Mouse (Mus musculus): ENCODE measurements around the gene 4930562C15Rik. TPM values are rescaled to one million over a fixed set of nuclear protein-coding genes. Genes with fewer than 3 reads are reported as not detected.
A peak's percentile ranks its signal among the peaks of the same experiment; 100 is the strongest.

Gene 4930562C15Rik
- polyA plus RNA-seq, 1 experiment from 2014 or later, result 0.24 TPM

GRCm38 (mm10) chr16:4879708-4880124 is 44.5 kb downstream of the 4930562C15Rik start:
- WGBS, result under 1% methylated on average over 40 of the region's 40 CpGs
- H3K9ac ChIP-seq, result peak overlapping the region; percentile 84
- peaks cover 43% of the 10 kb centered on the region for H3K4me1 ChIP-seq
- H3K4me3 ChIP-seq, result peak overlapping the region; percentile 91
- H3K4me2 ChIP-seq, result peak overlapping the region; percentile 64
- peaks cover 19% of the 10 kb centered on the region for H3K36me3 ChIP-seq
- peak overlapping the region; percentile 100 for H3K27ac ChIP-seq
- no peaks in the 10 kb centered on the region for H3K27me3 ChIP-seq
- ATAC-seq (ENCODE audit: insufficient number of reproducible peaks, low FRiP score, low TSS enrichment, low read depth), result peak; percentile 73
- no peaks in the 10 kb centered on the region for H3K9me3 ChIP-seq

GRCm38 (mm10) chr16:4880136-4880825 is 45.1 kb downstream of the 4930562C15Rik start, which contains the start of gene Ubald1:
Ubald1 (minus strand) TSS chr16:4880315.
- Histone ChIP-seq H3K27me3 (no peaks in the 10 kb centered on the region), H3K36me3 (peaks cover 13% of the 10 kb centered on the region), H3K27ac (peak within 1 kb of the TSS; percentile 100), H3K4me1 (peaks cover 45% of the 10 kb centered on the region), H3K9ac (peak within 1 kb of the TSS; percentile 84), H3K9me3 (no peaks in the 10 kb centered on the region), H3K4me3 (peak within 1 kb of the TSS; percentile 91), H3K4me2 (peak within 1 kb of the TSS; percentile 64)
- under 1% methylated on average over 48 of the region's 48 CpGs for WGBS
- ATAC-seq (ENCODE audit: insufficient number of reproducible peaks, low FRiP score, low TSS enrichment, low read depth), result peak; percentile 91

- Histone ChIP-seq H3K4me2 (peak overlapping the region; percentile 55), H3K4me1 (peaks cover 37% of the 10 kb centered on the region), H3K27ac (peak overlapping the region; percentile 98), H3K9ac (no peak overlapping the region), H3K9me3 (no peaks in the 10 kb centered on the region), H3K36me3 (no peaks in the 10 kb centered on the region), H3K4me3 (peak overlapping the region; percentile 91), H3K27me3 (no peaks in the 10 kb centered on the region)
- no peak for ATAC-seq (ENCODE audit: insufficient number of reproducible peaks, low FRiP score, low TSS enrichment, low read depth)
- 68% methylated on average over 10 of the region's 10 CpGs for WGBS
Observed at GRCm38 (mm10) chr16:4881400-4882351, 46.5 kb downstream of the 4930562C15Rik start.

GRCm38 (mm10) chr16:4884930-4885329 is 49.7 kb downstream of the 4930562C15Rik start:
- Histone ChIP-seq H3K9ac (no peak overlapping the region), H3K27ac (no peak overlapping the region; the same call in 1 of the 2 replicates), H3K9me3 (no peaks in the 10 kb centered on the region), H3K4me3 (no peak overlapping the region), H3K4me1 (peaks cover 39% of the 10 kb centered on the region), H3K4me2 (peak overlapping the region; percentile 69; the same call in 1 of the 2 replicates), H3K27me3 (no peaks in the 10 kb centered on the region), H3K36me3 (no peaks in the 10 kb centered on the region)
- 93% methylated on average over 10 of the region's 10 CpGs for WGBS
- ATAC-seq (ENCODE audit: insufficient number of reproducible peaks, low FRiP score, low TSS enrichment, low read depth), result no peak

- Histone ChIP-seq H3K4me2 (peak within 1 kb of the TSS; percentile 69), H3K27me3 (no peaks in the 10 kb centered on the region), H3K4me3 (peak within 1 kb of the TSS; percentile 88), H3K27ac (peak within 1 kb of the TSS; percentile 89), H3K9ac (peak within 1 kb of the TSS; percentile 95), H3K36me3 (no peaks in the 10 kb centered on the region), H3K4me1 (peaks cover 43% of the 10 kb centered on the region), H3K9me3 (no peaks in the 10 kb centered on the region)
- ATAC-seq (ENCODE audit: insufficient number of reproducible peaks, low FRiP score, low TSS enrichment, low read depth), result peak; percentile 82
- under 1% methylated on average over 72 of the region's 74 CpGs for WGBS
Observed at GRCm38 (mm10) chr16:4885760-4886689, 50.8 kb downstream of the 4930562C15Rik start, which contains the start of gene Mgrn1. Mgrn1 (plus strand) TSS chr16:4886249.

GRCm38 (mm10) chr16:4886690-4887020 is 51.4 kb downstream of the 4930562C15Rik start:
- Histone ChIP-seq H3K9me3 (no peaks in the 10 kb centered on the region), H3K27ac (peak overlapping the region; percentile 87), H3K4me1 (peaks cover 37% of the 10 kb centered on the region), H3K27me3 (no peaks in the 10 kb centered on the region), H3K9ac (peak overlapping the region; percentile 95), H3K4me3 (peak overlapping the region; percentile 88), H3K36me3 (no peaks in the 10 kb centered on the region), H3K4me2 (peak overlapping the region; percentile 69)
- under 1% methylated on average over 8 of the region's 8 CpGs for WGBS
- no peak for ATAC-seq (ENCODE audit: insufficient number of reproducible peaks, low FRiP score, low TSS enrichment, low read depth)

GRCm38 (mm10) chr16:4890201-4890709 is 55.0 kb downstream of the 4930562C15Rik start:
- H3K4me2 ChIP-seq, result no peak overlapping the region
- H3K36me3 ChIP-seq, result 0 out of 2 replicates have a peak, but pooled peaks cover 7% of the 10 kb centered on the region
- H3K9ac ChIP-seq, result no peak overlapping the region
- no peak overlapping the region; the same call in 1 of the 2 replicates for H3K27ac ChIP-seq
- H3K4me1 ChIP-seq, result peaks cover 29% of the 10 kb centered on the region
- no peaks in the 10 kb centered on the region for H3K27me3 ChIP-seq
- 49% methylated on average over 4 of the region's 4 CpGs for WGBS
- no peak for ATAC-seq (ENCODE audit: insufficient number of reproducible peaks, low FRiP score, low TSS enrichment, low read depth)
- no peak overlapping the region for H3K4me3 ChIP-seq
- H3K9me3 ChIP-seq, result no peaks in the 10 kb centered on the region

- peaks cover 21% of the 10 kb centered on the region for H3K4me1 ChIP-seq
- no peak for ATAC-seq (ENCODE audit: insufficient number of reproducible peaks, low FRiP score, low TSS enrichment, low read depth)
- H3K9me3 ChIP-seq, result no peaks in the 10 kb centered on the region
- no peak overlapping the region for H3K27ac ChIP-seq
- H3K36me3 ChIP-seq, result 0 out of 2 replicates have a peak, but pooled peaks cover 7% of the 10 kb centered on the region
- 81% methylated on average over 6 of the region's 6 CpGs for WGBS
- no peak overlapping the region for H3K4me2 ChIP-seq
- H3K4me3 ChIP-seq, result no peak overlapping the region
- no peaks in the 10 kb centered on the region for H3K27me3 ChIP-seq
- no peak overlapping the region for H3K9ac ChIP-seq
Observed at GRCm38 (mm10) chr16:4892171-4892570, 57.0 kb downstream of the 4930562C15Rik start.

GRCm38 (mm10) chr16:4894201-4894908 is 59.1 kb downstream of the 4930562C15Rik start:
- Histone ChIP-seq H3K9me3 (no peaks in the 10 kb centered on the region), H3K27me3 (no peaks in the 10 kb centered on the region), H3K9ac (no peak overlapping the region), H3K4me2 (no peak overlapping the region), H3K4me1 (peaks cover 8% of the 10 kb centered on the region; the same call in 1 of the 2 replicates), H3K4me3 (no peak overlapping the region), H3K36me3 (0 out of 2 replicates have a peak, but pooled peaks cover 7% of the 10 kb centered on the region), H3K27ac (no peak overlapping the region)
- ATAC-seq (ENCODE audit: insufficient number of reproducible peaks, low FRiP score, low TSS enrichment, low read depth), result no peak
- WGBS, result 77% methylated on average over 7 of the region's 7 CpGs

- 0 out of 2 replicates have a peak, but pooled peaks cover 7% of the 10 kb centered on the region for H3K36me3 ChIP-seq
- H3K9ac ChIP-seq, result no peak overlapping the region
- no peak overlapping the region for H3K27ac ChIP-seq
- H3K27me3 ChIP-seq, result no peaks in the 10 kb centered on the region
- ATAC-seq (ENCODE audit: insufficient number of reproducible peaks, low FRiP score, low TSS enrichment, low read depth), result no peak
- 67% methylated on average over 5 of the region's 5 CpGs for WGBS
- H3K9me3 ChIP-seq, result no peaks in the 10 kb centered on the region
- no peak overlapping the region for H3K4me2 ChIP-seq
- no peak overlapping the region for H3K4me3 ChIP-seq
- no peaks in the 10 kb centered on the region; the same call in 1 of the 2 replicates for H3K4me1 ChIP-seq
Observed at GRCm38 (mm10) chr16:4896249-4897027, 61.2 kb downstream of the 4930562C15Rik start.
